Mouse (Mus musculus) olfactory bulb, adult 2 months (tissue): ENCODE measurements around the gene Ptpn13.

ENCODE experiments used
- CTCF ChIP-seq: fragments of 200-500 bp; IDR thresholded peaks from 2 replicates; pipeline ENCODE4 v1.5.1; 2012; ENCODE audit warnings: low read depth, mild to moderate bottlenecking, low read length, moderate library complexity; ENCODE audit not compliant: insufficient read depth
- POLR2A ChIP-seq: fragments of 200-500 bp; IDR thresholded peaks from 2 replicates; pipeline ENCODE4 v1.6.1; 2012; ENCODE audit warnings: mild to moderate bottlenecking, low read depth, low read length, moderate library complexity; ENCODE audit not compliant: insufficient read depth

GRCm38 (mm10) chr5:103464329-103464728, 39.3 kb downstream of the Ptpn13 start:
- TF ChIP-seq CTCF (no peak), POLR2A (no peak)
